Comparison of ENCODE assay signal across 8 mouse cellular contexts in genomic region chr11:119023616-119023980, GRCm38 (mm10). TPM values are rescaled to one million over a fixed set of nuclear protein-coding genes. Genes with fewer than 3 reads are reported as not detected.
DNase-seq lines count a peak whose midpoint lies in the region; ATAC-seq and TF ChIP-seq lines count a peak whose summit lies in the region.

No protein-coding gene starts in this region.

- H3K9me3 ChIP-seq in heart, postnatal 0 days (replicated peaks; ENCODE audit: control insufficient read depth, low read length) = no peaks in the 10 kb centered on the region

- no peak; the same call in 1 of the 2 replicates for ATAC-seq in heart, postnatal 0 days (ENCODE audit: insufficient read depth, low read depth)

- peak overlapping the region; percentile 93 for H3K9ac ChIP-seq in liver, adult 2 months (ENCODE audit: low read depth, low read length)
- H3K9ac ChIP-seq in heart, postnatal 0 days (replicated peaks; ENCODE audit: low read depth, low read length) = peak overlapping the region; percentile 74

- no peak for TF ChIP-seq EP300 in heart, postnatal 0 days (IDR thresholded peaks at IDR 0.05; ENCODE audit: low read depth)

- H3K27ac ChIP-seq in liver, adult 2 months (replicated peaks; ENCODE audit: insufficient read depth, low read depth, low read length) = no peak overlapping the region; the same call in 1 of the 2 replicates
- H3K27ac ChIP-seq in heart, postnatal 0 days (ENCODE audit: low read depth) = peak overlapping the region; percentile 58

- H3K79me2 ChIP-seq in liver, adult 2 months (ENCODE audit: control insufficient read depth, insufficient read depth, low read length) = peaks cover 8% of the 10 kb centered on the region; the same call in 1 of the 2 replicates

- peaks cover 3% of the 10 kb centered on the region; the same call in 1 of the 2 replicates for H3K36me3 ChIP-seq in liver, adult 2 months (ENCODE audit: control insufficient read depth, insufficient read depth, low read length)
- peaks cover 18% of the 10 kb centered on the region for H3K36me3 ChIP-seq in heart, postnatal 0 days (replicated peaks; ENCODE audit: control insufficient read depth, insufficient read depth, low read length)

- H3K27me3 ChIP-seq in liver, adult 2 months (ENCODE audit: control insufficient read depth, insufficient read depth, low read length) = no peaks in the 10 kb centered on the region
- peaks cover 25% of the 10 kb centered on the region for H3K27me3 ChIP-seq in heart, postnatal 0 days (ENCODE audit: control insufficient read depth, insufficient read depth, low read length)

- TF ChIP-seq CTCF in liver, adult 2 months (IDR thresholded peaks at IDR 0.05; ENCODE audit: low read depth, low read length) = no peak
- TF ChIP-seq CTCF in heart, postnatal 0 days (IDR thresholded peaks at IDR 0.05; ENCODE audit: low read depth) = no peak

- 3% methylated on average over 15 of the region's 15 CpGs for WGBS in liver, adult 2 months
- WGBS in heart, postnatal 0 days = 2% methylated on average over 15 of the region's 15 CpGs

- H3K4me3 ChIP-seq in liver, adult 2 months (ENCODE audit: insufficient read depth, low read depth, low read length) = peak overlapping the region; percentile 96
- peak overlapping the region; percentile 82 for H3K4me3 ChIP-seq in heart, postnatal 0 days (ENCODE audit: low read depth, low read length)

- no peak for DNase-seq in liver, adult 2 months (ENCODE audit: extremely low read depth, low read depth, low spot score)
- DNase-seq in liver = no peak
- DNase-seq in cerebellum, postnatal 14 days = peak; percentile 35 to 51
- DNase-seq in heart, postnatal 0 days (ENCODE audit: low spot score) = no peak
- peak; percentile 22 to 43 for DNase-seq in lung, postnatal 4 days
- peak; percentile 55 to 68 for DNase-seq in thymus, postnatal 36 days
- DNase-seq in layer of hippocampus, adult 8-10 months (ENCODE audit: low spot score in 2 of 2) = no peak
- DNase-seq in spleen, postnatal 4 days (ENCODE audit: low spot score in 2 of 2) = no peak

- H3K4me2 ChIP-seq in heart, postnatal 0 days (ENCODE audit: low read depth, low read length) = peak overlapping the region; percentile 99

- peaks cover 7% of the 10 kb centered on the region for H3K4me1 ChIP-seq in liver, adult 2 months (ENCODE audit: control insufficient read depth, insufficient read depth, low read length)
- H3K4me1 ChIP-seq in heart, postnatal 0 days (ENCODE audit: control insufficient read depth, insufficient read depth) = peaks cover 31% of the 10 kb centered on the region

- TF ChIP-seq POLR2A in liver, adult 2 months (IDR thresholded peaks at IDR 0.05; ENCODE audit: extremely low read depth, insufficient read depth, low read length) = no peak

RNA-seq across cellular contexts. Expression of gene Cbx2, which starts 0.8 kb away (rescaled TPM):
- 3.9 and 4.9 TPM in 2 replicates for total RNA-seq in liver, adult 2 months (2014; rRNA removed)
- 2.9 and 4.1 TPM in 2 replicates for polyA plus RNA-seq in liver, adult 2 months (2012; rRNA removed)
- total RNA-seq in heart, postnatal 0 days (2014; rRNA removed; ENCODE audit: low replicate concordance) = 1.8 and 13.0 TPM in 2 replicates
- polyA plus RNA-seq in heart, postnatal 0 days (2015; fragmentation: Nextera tagmentation; extraction: Ambion mirVana) = 5.7 and 5.8 TPM in 2 replicates
- 1 to 10 TPM; 1.7 to 3.9 (median 2.4) TPM for total RNA-seq in layer of hippocampus, adult 8-10 months (2022)

RNA-seq across cellular contexts. Expression of gene Cbx8, which starts 17.2 kb away (rescaled TPM):
- total RNA-seq in liver, adult 2 months (2014; rRNA removed) = 4.3 and 5.1 TPM in 2 replicates
- 1.7 and 4.4 TPM in 2 replicates for polyA plus RNA-seq in liver, adult 2 months (2012; rRNA removed)
- 1.6 and 3.2 TPM in 2 replicates for total RNA-seq in heart, postnatal 0 days (2014; rRNA removed; ENCODE audit: low replicate concordance)
- polyA plus RNA-seq in heart, postnatal 0 days (2015; fragmentation: Nextera tagmentation; extraction: Ambion mirVana) = 5.1 and 7.0 TPM in 2 replicates
- 10 to 100 TPM in 2 of 4 experiments, 1 to 10 TPM in 2; 6.9 to 11.9 (median 9.6) TPM for total RNA-seq in layer of hippocampus, adult 8-10 months (2022)

RNA-seq across cellular contexts. Expression of gene Enpp7, which starts 35.6 kb away (rescaled TPM):
- total RNA-seq in liver, adult 2 months (2014; rRNA removed) = not detected in 2 replicates
- polyA plus RNA-seq in liver, adult 2 months (2012; rRNA removed) = not detected in 2 replicates
- total RNA-seq in heart, postnatal 0 days (2014; rRNA removed; ENCODE audit: low replicate concordance) = not detected in 2 replicates
- polyA plus RNA-seq in heart, postnatal 0 days (2015; fragmentation: Nextera tagmentation; extraction: Ambion mirVana) = not detected in 2 replicates
- not detected for total RNA-seq in layer of hippocampus, adult 8-10 months (2022)

Comparison
In these comparisons a context has a peak if more than half of its experiments do, and no peak if none do; other contexts are left out.
1. DNase-seq: peak in cerebellum, postnatal 14 days (2 of 2), lung, postnatal 4 days (2 of 2) and thymus, postnatal 36 days (2 of 2); none in liver, adult 2 months (single experiment), liver (single experiment), heart, postnatal 0 days (single experiment), layer of hippocampus, adult 8-10 months (0 of 2) and spleen, postnatal 4 days (0 of 2).